Mouse (Mus musculus): ENCODE results near the gene Hspb6.

- TF ChIP-seq CTCF (IDR thresholded peaks at IDR 0.05; ENCODE audit: low read depth, low read length) (no peak), POLR2A (IDR thresholded peaks at IDR 0.05; ENCODE audit: borderline replicate concordance, low read depth, low read length) (no peak)
Observed at GRCm38 (mm10) chr7:30562526-30563116, 10.6 kb downstream of the Hspb6 start.
